ENCODE assay signal across 8 mouse cellular contexts in genomic region chr1:173598838-173599494, GRCm38 (mm10). TPM values are rescaled to one million over a fixed set of nuclear protein-coding genes. Genes with fewer than 3 reads are reported as not detected.
"Had no signal": no experiment of that assay in that cellular context is flagged by ENCODE, and none has a peak within 500 bp of the region (broad histone marks: within the 10 kb centered on the region; RNA-seq: fewer than 3 reads in every experiment).

TSS of gene Ifi213 (minus strand) at chr1:173599274.

RNA-seq across cellular contexts. Expression of gene Ifi213, which starts in this region (rescaled TPM):
- total RNA-seq: layer of hippocampus, adult 2 months; layer of hippocampus, postnatal 10 days; left cerebral cortex, postnatal 36 days had no signal
- polyA plus RNA-seq: kidney, embryonic 14.5 days; limb, embryonic 12.5 days; midbrain, embryonic 10.5 days; neural tube, embryonic 11.5 days; stomach, embryonic 16.5 days had no signal
